Mouse (Mus musculus) midbrain, embryonic 13.5 days (tissue): ENCODE data around the gene Clstn2. TPM values are rescaled to one million over a fixed set of nuclear protein-coding genes. Genes with fewer than 3 reads are reported as not detected.

ENCODE experiments used
- ATAC-seq: fragments of 200-750 bp; cut with Nextera tagmentation; 2 replicates; pipeline ENCODE4 v1.8.0; 2017; ENCODE audit warnings: mild to moderate bottlenecking, moderate TSS enrichment, moderate library complexity
- H3K27ac ChIP-seq: fragments of 300-500 bp; sonication (generic); 2 replicates; pipeline ENCODE4 v1.5.1; 2015; ENCODE audit warnings: inconsistent platforms, mild to moderate bottlenecking, moderate library complexity
- H3K27me3 ChIP-seq: fragments of 300-500 bp; sonication (generic); 2 replicates; pipeline ENCODE4 v1.6.1; 2015; ENCODE audit warnings: mild to moderate bottlenecking, inconsistent platforms
- H3K36me3 ChIP-seq: fragments of 300-500 bp; sonication (generic); 2 replicates; pipeline ENCODE4 v1.6.1; 2015; ENCODE audit warnings: mild to moderate bottlenecking, inconsistent platforms
- H3K4me1 ChIP-seq: fragments of 300-500 bp; sonication (generic); replicated peaks from 2 replicates; pipeline ENCODE4 v1.6.1; 2015; ENCODE audit warnings: inconsistent platforms
- H3K4me2 ChIP-seq: fragments of 300-500 bp; sonication (generic); replicated peaks from 2 replicates; pipeline ENCODE4 v1.6.1; 2015; ENCODE audit warnings: moderate library complexity, mild to moderate bottlenecking, inconsistent platforms
- H3K4me3 ChIP-seq: fragments of 300-500 bp; sonication (generic); replicated peaks from 2 replicates; pipeline ENCODE4 v1.5.1; 2015; ENCODE audit warnings: mild to moderate bottlenecking, inconsistent platforms
- H3K9ac ChIP-seq: fragments of 300-500 bp; sonication (generic); replicated peaks from 2 replicates; pipeline ENCODE4 v1.6.1; 2015; ENCODE audit warnings: mild to moderate bottlenecking, inconsistent platforms
- H3K9me3 ChIP-seq: fragments of 300-500 bp; sonication (generic); 2 replicates; pipeline ENCODE4 v1.6.1; 2016; ENCODE audit warnings: mild to moderate bottlenecking, inconsistent platforms
- WGBS: fragments of 180-500 bp; shearing (Covaris S2); methylation state at CpG from one replicate; pipeline ENCODE4 v1.1.7; 2015; 5-methylcytosine and 5-hydroxymethylcytosine counted together
- polyA plus RNA-seq: library from polyadenylated mRNA; unstranded; fragments of >200 nt; fragmentation: Nextera tagmentation; extraction: Ambion mirVana; gene quantifications from 2 replicates; pipeline ENCODE4 v1.2.1, GENCODE M21; 2015

Clstn2 gene
- polyA plus RNA-seq, 1 experiment from 2014 or later = 5.0 TPM

- Histone ChIP-seq H3K9me3 (no peaks in the 10 kb centered on the region), H3K27ac (no peak overlapping the region), H3K36me3 (no peaks in the 10 kb centered on the region), H3K4me2 (no peak overlapping the region), H3K27me3 (no peaks in the 10 kb centered on the region), H3K4me3 (no peak overlapping the region), H3K9ac (no peak overlapping the region), H3K4me1 (0 out of 2 replicates have a peak, but pooled peaks cover 4% of the 10 kb centered on the region)
- WGBS = 67% methylated on average over 5 of the region's 5 CpGs
- ATAC-seq = no peak
Measured at GRCm38 (mm10) chr9:98016576-98016975, 16.4 kb downstream of the Clstn2 start.

GRCm38 (mm10) chr9:97996349-97996748, 36.6 kb downstream of the Clstn2 start:
- Histone ChIP-seq H3K9ac (no peak overlapping the region), H3K36me3 (no peaks in the 10 kb centered on the region), H3K27me3 (no peaks in the 10 kb centered on the region), H3K4me2 (no peak overlapping the region), H3K9me3 (no peaks in the 10 kb centered on the region), H3K4me3 (no peak overlapping the region), H3K27ac (no peak overlapping the region), H3K4me1 (peaks cover 8% of the 10 kb centered on the region; the same call in 1 of the 2 replicates)
- WGBS = 77% methylated on average over 5 of the region's 5 CpGs
- ATAC-seq = no peak

GRCm38 (mm10) chr9:97995723-97996122, 37.3 kb downstream of the Clstn2 start:
- WGBS = 53% methylated on average over 4 of the region's 4 CpGs
- Histone ChIP-seq H3K27ac (no peak overlapping the region), H3K9ac (no peak overlapping the region), H3K4me2 (no peak overlapping the region), H3K4me1 (peaks cover 8% of the 10 kb centered on the region; the same call in 1 of the 2 replicates), H3K9me3 (no peaks in the 10 kb centered on the region), H3K4me3 (no peak overlapping the region), H3K27me3 (no peaks in the 10 kb centered on the region), H3K36me3 (no peaks in the 10 kb centered on the region)
- ATAC-seq = no peak

- Histone ChIP-seq H3K4me1 (peaks cover 8% of the 10 kb centered on the region; the same call in 1 of the 2 replicates), H3K9me3 (no peaks in the 10 kb centered on the region), H3K27ac (no peak overlapping the region), H3K36me3 (no peaks in the 10 kb centered on the region), H3K4me2 (no peak overlapping the region), H3K4me3 (no peak overlapping the region), H3K9ac (no peak overlapping the region), H3K27me3 (no peaks in the 10 kb centered on the region)
- WGBS = 45% methylated on average over 4 of the region's 4 CpGs
- ATAC-seq = no peak
Measured at GRCm38 (mm10) chr9:97992131-97992530, 40.9 kb downstream of the Clstn2 start.

- Histone ChIP-seq H3K4me1 (peaks cover 5% of the 10 kb centered on the region; the same call in 1 of the 2 replicates), H3K9me3 (no peaks in the 10 kb centered on the region), H3K27ac (no peak overlapping the region), H3K9ac (no peak overlapping the region), H3K4me3 (no peak overlapping the region), H3K36me3 (no peaks in the 10 kb centered on the region), H3K4me2 (no peak overlapping the region), H3K27me3 (no peaks in the 10 kb centered on the region)
- ATAC-seq = no peak
- WGBS = 84% methylated on average over 3 of the region's 3 CpGs
Measured at GRCm38 (mm10) chr9:97977339-97977738, 55.6 kb downstream of the Clstn2 start.

- no peak for ATAC-seq
- WGBS = 85% methylated on average over 13 of the region's 13 CpGs
- peaks cover 5% of the 10 kb centered on the region; the same call in 1 of the 2 replicates for H3K4me1 ChIP-seq
- no peaks in the 10 kb centered on the region for H3K36me3 ChIP-seq
- no peak overlapping the region for H3K27ac ChIP-seq
- H3K9me3 ChIP-seq = no peaks in the 10 kb centered on the region
- no peak overlapping the region for H3K4me2 ChIP-seq
- H3K4me3 ChIP-seq = no peak overlapping the region
- H3K9ac ChIP-seq = no peak overlapping the region
- no peaks in the 10 kb centered on the region for H3K27me3 ChIP-seq
Measured at GRCm38 (mm10) chr9:97974801-97975347, 58.1 kb downstream of the Clstn2 start.

- H3K27me3 ChIP-seq = no peaks in the 10 kb centered on the region
- H3K36me3 ChIP-seq = no peaks in the 10 kb centered on the region
- WGBS = 65% methylated on average over 4 of the region's 4 CpGs
- no peak overlapping the region for H3K4me3 ChIP-seq
- no peaks in the 10 kb centered on the region for H3K9me3 ChIP-seq
- H3K4me1 ChIP-seq = 0 out of 2 replicates have a peak, but pooled peaks cover 6% of the 10 kb centered on the region
- no peak overlapping the region for H3K4me2 ChIP-seq
- ATAC-seq = peak; percentile 69; the same call in 1 of the 2 replicates
- no peak overlapping the region for H3K27ac ChIP-seq
- no peak overlapping the region for H3K9ac ChIP-seq
Measured at GRCm38 (mm10) chr9:97966691-97967090, 66.3 kb downstream of the Clstn2 start.

- H3K27me3 ChIP-seq = 0 out of 2 replicates have a peak, but pooled peaks cover 3% of the 10 kb centered on the region
- H3K4me2 ChIP-seq = no peak overlapping the region
- ATAC-seq = no peak
- no peak overlapping the region for H3K4me3 ChIP-seq
- H3K27ac ChIP-seq = no peak overlapping the region
- H3K9ac ChIP-seq = no peak overlapping the region
- no peaks in the 10 kb centered on the region for H3K4me1 ChIP-seq
- H3K9me3 ChIP-seq = no peaks in the 10 kb centered on the region
- H3K36me3 ChIP-seq = no peaks in the 10 kb centered on the region
- 89% methylated on average over 8 of the region's 8 CpGs for WGBS
Measured at GRCm38 (mm10) chr9:97957508-97957907, 75.5 kb downstream of the Clstn2 start.

- Histone ChIP-seq H3K4me2 (no peak overlapping the region), H3K27me3 (0 out of 2 replicates have a peak, but pooled peaks cover 3% of the 10 kb centered on the region), H3K4me3 (no peak overlapping the region), H3K9ac (no peak overlapping the region), H3K36me3 (no peaks in the 10 kb centered on the region), H3K27ac (no peak overlapping the region), H3K9me3 (no peaks in the 10 kb centered on the region), H3K4me1 (no peaks in the 10 kb centered on the region)
- WGBS = 87% methylated on average over 4 of the region's 4 CpGs
- ATAC-seq = peak; percentile 20; the same call in 1 of the 2 replicates
Measured at GRCm38 (mm10) chr9:97956407-97957106, 76.4 kb downstream of the Clstn2 start.

GRCm38 (mm10) chr9:97953746-97954359, 79.1 kb downstream of the Clstn2 start:
- no peak for ATAC-seq
- H3K4me3 ChIP-seq = no peak overlapping the region
- H3K36me3 ChIP-seq = no peaks in the 10 kb centered on the region
- H3K9me3 ChIP-seq = no peaks in the 10 kb centered on the region
- no peak overlapping the region for H3K9ac ChIP-seq
- H3K4me2 ChIP-seq = no peak overlapping the region
- H3K4me1 ChIP-seq = no peaks in the 10 kb centered on the region
- 0 out of 2 replicates have a peak, but pooled peaks cover 3% of the 10 kb centered on the region for H3K27me3 ChIP-seq
- WGBS = 89% methylated on average over 8 of the region's 8 CpGs
- no peak overlapping the region for H3K27ac ChIP-seq

GRCm38 (mm10) chr9:97950378-97951006, 82.5 kb downstream of the Clstn2 start:
- no peak overlapping the region for H3K27ac ChIP-seq
- no peaks in the 10 kb centered on the region; the same call in 1 of the 2 replicates for H3K9me3 ChIP-seq
- WGBS = 90% methylated on average over 6 of the region's 6 CpGs
- no peak overlapping the region for H3K4me2 ChIP-seq
- no peak overlapping the region for H3K4me3 ChIP-seq
- no peaks in the 10 kb centered on the region for H3K4me1 ChIP-seq
- no peak for ATAC-seq
- H3K27me3 ChIP-seq = 0 out of 2 replicates have a peak, but pooled peaks cover 3% of the 10 kb centered on the region
- H3K9ac ChIP-seq = no peak overlapping the region
- no peaks in the 10 kb centered on the region for H3K36me3 ChIP-seq

GRCm38 (mm10) chr9:97919326-97919725, 113.7 kb downstream of the Clstn2 start:
- Histone ChIP-seq H3K4me2 (no peak overlapping the region), H3K27me3 (no peaks in the 10 kb centered on the region), H3K9me3 (no peaks in the 10 kb centered on the region), H3K4me3 (no peak overlapping the region), H3K4me1 (no peaks in the 10 kb centered on the region), H3K36me3 (no peaks in the 10 kb centered on the region), H3K9ac (no peak overlapping the region), H3K27ac (no peak overlapping the region)
- no peak for ATAC-seq
- WGBS = 88% methylated on average over 4 of the region's 4 CpGs
